Mouse (Mus musculus) embryonic facial prominence, embryonic 15.5 days (tissue): ENCODE data around the gene Slc25a12. TPM values are rescaled to one million over a fixed set of nuclear protein-coding genes. Genes with fewer than 3 reads are reported as not detected.

ENCODE experiments used
- polyA plus RNA-seq: library from polyadenylated mRNA; unstranded; fragments of >200 nt; fragmentation: Nextera tagmentation; extraction: Ambion mirVana; gene quantifications from 2 replicates; pipeline ENCODE4 v1.2.1, GENCODE M21; 2015

Gene Slc25a12
- polyA plus RNA-seq, 1 experiment from 2014 or later = 39.6 TPM

Other genes with a start within 250 kb of the Slc25a12 start
- gene Cybrd1, start 249.8 kb downstream of the Slc25a12 start, polyA plus RNA-seq = 6.1 and 6.9 TPM in 2 replicates
- gene Dync1i2, start 156.0 kb downstream of the Slc25a12 start, polyA plus RNA-seq = 84.5 and 87.6 TPM in 2 replicates
- 95.8 and 101 TPM in 2 replicates for gene Hat1, start 21.2 kb upstream of the Slc25a12 start, polyA plus RNA-seq
- gene Metap1d, start 85.5 kb upstream of the Slc25a12 start, polyA plus RNA-seq = 42.5 and 44.8 TPM in 2 replicates
- gene Dlx1, start 160.4 kb upstream of the Slc25a12 start, polyA plus RNA-seq = 9.7 and 12.5 TPM in 2 replicates
- 6.2 and 8.5 TPM in 2 replicates for gene Dlx2, start 179.0 kb upstream of the Slc25a12 start, polyA plus RNA-seq